Mouse (Mus musculus) retina, postnatal 7 days (tissue): ENCODE data around the gene Acp2.

Experiments used
- DNase-seq: peaks from one replicate; pipeline ENCODE4 v3.0.0-alpha.2; 2012; ENCODE audit warnings: low read depth, low spot score

Acp2 gene

DNA sequence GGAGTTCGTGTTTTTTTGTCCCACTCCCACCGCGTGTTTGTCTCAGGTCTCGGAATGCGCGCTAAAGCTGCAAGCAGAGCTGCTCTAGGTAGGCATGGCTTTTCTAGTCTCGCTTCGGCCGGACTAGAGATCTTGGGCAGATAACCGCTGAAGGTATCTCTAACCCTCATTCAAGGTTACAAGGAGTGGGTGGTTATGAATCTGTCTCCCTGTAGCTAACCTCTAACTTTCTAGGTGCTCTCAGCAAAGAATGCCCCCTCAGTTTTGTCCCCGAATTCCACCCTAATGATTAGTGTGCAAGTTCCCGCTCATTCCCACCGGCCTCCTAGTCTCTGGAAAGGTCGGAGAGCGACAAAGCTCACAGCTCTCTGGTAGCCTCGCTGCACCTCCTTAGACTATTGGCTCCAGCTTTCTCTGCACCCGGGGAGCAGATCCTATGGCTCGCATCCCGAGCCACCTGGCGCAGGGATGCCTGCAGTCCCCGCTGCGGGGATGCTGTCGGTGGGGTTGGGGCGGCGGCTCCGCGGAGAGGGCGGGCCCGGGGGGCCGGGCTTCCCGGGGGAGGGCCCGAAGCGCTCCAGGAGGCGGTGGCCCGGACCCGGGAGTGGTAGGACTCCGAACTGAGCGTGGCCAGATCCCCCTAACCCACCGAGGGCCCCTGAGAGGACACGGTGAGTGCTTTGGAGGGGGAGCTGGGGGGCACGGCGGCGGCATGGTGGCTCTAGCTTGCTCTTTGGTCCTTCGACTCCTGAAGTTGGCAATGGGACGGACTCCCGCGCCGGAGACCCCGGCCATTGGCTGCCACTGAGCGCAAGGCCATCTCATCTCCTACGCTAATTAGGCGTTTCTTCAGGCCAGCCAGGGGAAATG, 53.8 kb downstream of the Acp2 start:
- no peak for DNase-seq

DNA sequence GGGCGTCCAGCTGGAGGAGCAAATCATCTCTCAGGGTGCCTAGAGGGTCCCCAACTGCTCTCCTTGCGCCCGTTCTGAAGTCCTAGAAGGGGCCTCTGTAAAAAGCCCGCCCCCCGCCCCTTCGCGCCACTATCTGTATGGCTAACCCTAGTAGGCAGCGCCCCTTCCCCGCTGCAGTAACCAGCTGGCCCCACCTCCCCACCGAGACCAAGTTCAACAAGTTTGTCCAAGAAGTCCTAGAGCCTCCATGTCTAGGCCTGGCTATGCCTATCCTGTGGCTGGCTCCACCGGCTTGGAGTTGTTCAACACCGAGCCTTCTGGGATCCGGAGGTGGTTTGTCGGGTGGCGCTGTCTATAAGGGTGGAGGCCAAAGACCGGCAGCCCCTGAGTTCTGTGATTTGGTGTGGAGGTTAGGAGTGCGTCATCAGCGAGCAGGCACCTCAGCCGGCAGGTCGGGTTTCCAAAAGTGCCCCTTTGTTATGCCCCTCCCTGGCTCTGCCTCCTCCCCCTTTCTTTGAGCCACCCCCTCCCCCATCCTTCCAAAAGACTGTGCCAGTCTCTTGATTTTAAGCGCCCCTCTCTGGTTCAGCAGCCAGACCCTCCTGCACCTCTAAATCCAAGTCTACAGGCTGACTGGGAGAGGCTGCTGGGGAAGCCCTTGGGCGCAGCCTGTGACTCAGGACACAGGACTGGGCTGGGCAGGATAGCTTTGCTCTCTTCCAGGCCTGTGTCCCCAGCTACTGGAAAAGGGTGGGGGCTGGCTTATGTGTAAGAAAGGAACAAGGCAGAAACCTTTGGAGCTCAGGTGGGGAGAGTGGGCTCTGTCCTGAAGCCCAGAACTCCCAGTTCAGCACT, 54.7 kb downstream of the Acp2 start:
- DNase-seq: no peak

DNA sequence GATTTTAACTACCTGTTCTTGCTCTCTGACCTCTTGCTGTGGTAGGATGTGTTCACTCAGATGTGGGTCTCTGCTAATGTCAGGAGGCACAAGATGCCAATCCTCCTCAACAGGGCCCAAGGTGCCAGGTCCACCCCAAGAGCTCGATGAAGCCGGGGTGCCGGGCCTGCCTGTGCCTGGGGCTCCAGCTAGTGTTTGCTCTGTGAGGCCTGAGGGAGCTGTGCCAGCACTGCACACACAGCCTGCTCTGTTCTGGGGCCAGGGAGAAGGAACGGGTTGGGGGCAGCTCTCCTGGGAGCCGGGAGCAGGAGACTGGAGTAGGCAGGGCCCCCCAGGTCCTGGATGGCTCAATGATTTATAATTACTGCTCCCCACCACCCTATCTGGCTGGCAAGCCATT, 55.4 kb downstream of the Acp2 start:
- no peak for DNase-seq

DNA sequence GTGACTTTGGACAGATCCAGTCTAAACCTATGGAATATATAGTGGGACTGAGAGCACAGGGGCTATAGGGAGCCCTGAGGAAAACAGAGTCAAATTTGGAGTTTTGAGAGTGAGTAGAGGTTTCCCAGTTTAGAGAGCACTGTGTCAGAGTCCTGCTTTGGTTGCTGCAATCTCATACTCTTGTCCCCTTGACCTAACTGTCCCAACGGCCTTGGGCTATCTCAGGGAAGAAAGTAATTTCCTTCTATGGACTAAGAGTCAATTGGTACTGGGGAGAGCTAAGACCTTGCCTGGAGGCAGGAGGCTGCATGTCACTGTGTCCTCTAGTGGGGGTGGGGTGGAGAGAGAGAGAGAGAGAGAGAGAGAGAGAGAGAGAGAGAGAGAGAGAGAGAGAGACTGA, 56.1 kb downstream of the Acp2 start:
- no peak for DNase-seq

DNA sequence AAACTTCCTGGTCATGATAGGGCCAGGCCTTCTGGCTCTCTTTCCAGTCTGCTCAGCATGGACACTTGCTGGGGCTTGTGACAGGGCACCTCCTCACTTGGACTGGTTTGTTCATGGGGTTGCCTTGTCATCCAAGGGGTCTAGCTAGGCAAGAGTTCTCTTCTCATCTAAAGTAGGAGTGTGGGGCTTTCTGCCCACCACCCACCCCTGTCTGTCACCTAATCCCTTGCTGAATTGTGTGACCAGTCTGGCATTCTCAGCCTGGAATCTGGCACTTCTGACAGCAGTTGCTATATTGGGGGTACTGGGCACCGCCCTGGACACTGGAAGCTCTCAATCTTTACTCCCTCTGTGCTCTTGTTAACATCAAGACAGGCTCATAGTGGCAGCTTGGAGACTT, 56.8 kb downstream of the Acp2 start:
- DNase-seq: no peak
